Mouse (Mus musculus): ENCODE measurements around the gene Pip4k2a.
A peak's percentile ranks its signal among the peaks of the same experiment; 100 is the strongest.

Pip4k2a gene

GRCm38 (mm10) chr2:18923806-18924595 is 73.9 kb downstream of the Pip4k2a start:
- DNase-seq (ENCODE audit: low read depth, low spot score) = no peak

GRCm38 (mm10) chr2:18923098-18923649 is 74.8 kb downstream of the Pip4k2a start:
- no peak for DNase-seq (ENCODE audit: low read depth, low spot score)

GRCm38 (mm10) chr2:18921570-18922180 is 76.3 kb downstream of the Pip4k2a start:
- no peak for DNase-seq (ENCODE audit: low read depth, low spot score)

GRCm38 (mm10) chr2:18920461-18920877 is 77.5 kb downstream of the Pip4k2a start:
- peak; percentile 83 for DNase-seq (ENCODE audit: low read depth, low spot score)

- DNase-seq (ENCODE audit: low read depth, low spot score) = peak; percentile 50
Measured at GRCm38 (mm10) chr2:18919797-18920354, 78.0 kb downstream of the Pip4k2a start.

- DNase-seq (ENCODE audit: low read depth, low spot score) = no peak
Measured at GRCm38 (mm10) chr2:18917838-18918237, 80.1 kb downstream of the Pip4k2a start.

GRCm38 (mm10) chr2:18917380-18917750 is 80.6 kb downstream of the Pip4k2a start:
- DNase-seq (ENCODE audit: low read depth, low spot score) = peak; percentile 64

GRCm38 (mm10) chr2:18916615-18917379 is 81.1 kb downstream of the Pip4k2a start:
- DNase-seq (ENCODE audit: low read depth, low spot score) = peak; percentile 64

- DNase-seq (ENCODE audit: low read depth, low spot score) = no peak
Measured at GRCm38 (mm10) chr2:18916042-18916407, 81.9 kb downstream of the Pip4k2a start.

- DNase-seq (ENCODE audit: low read depth, low spot score) = no peak
Measured at GRCm38 (mm10) chr2:18915372-18916041, 82.4 kb downstream of the Pip4k2a start.

- no peak for DNase-seq (ENCODE audit: low read depth, low spot score)
Measured at GRCm38 (mm10) chr2:18914750-18915149, 83.2 kb downstream of the Pip4k2a start.

GRCm38 (mm10) chr2:18913642-18914041 is 84.3 kb downstream of the Pip4k2a start:
- no peak for DNase-seq (ENCODE audit: low read depth, low spot score)

GRCm38 (mm10) chr2:18911251-18911934 is 86.5 kb downstream of the Pip4k2a start:
- DNase-seq (ENCODE audit: low read depth, low spot score) = no peak

GRCm38 (mm10) chr2:18910209-18910608 is 87.7 kb downstream of the Pip4k2a start:
- DNase-seq (ENCODE audit: low read depth, low spot score) = no peak

- no peak for DNase-seq (ENCODE audit: low read depth, low spot score)
Measured at GRCm38 (mm10) chr2:18909713-18910112, 88.2 kb downstream of the Pip4k2a start.

GRCm38 (mm10) chr2:18907269-18907668 is 90.7 kb downstream of the Pip4k2a start:
- no peak for DNase-seq (ENCODE audit: low read depth, low spot score)

GRCm38 (mm10) chr2:18906421-18907084 is 91.4 kb downstream of the Pip4k2a start:
- DNase-seq (ENCODE audit: low read depth, low spot score) = no peak

GRCm38 (mm10) chr2:18903301-18904068 is 94.4 kb downstream of the Pip4k2a start:
- DNase-seq (ENCODE audit: low read depth, low spot score) = no peak

GRCm38 (mm10) chr2:18901133-18901532 is 96.8 kb downstream of the Pip4k2a start:
- DNase-seq (ENCODE audit: low read depth, low spot score) = no peak

Data from CD4-positive helper T cell, adult 2 months (primary cell).